Mouse (Mus musculus) stomach, embryonic 14.5 days (tissue): ENCODE results near the gene Arl5a. TPM values are rescaled to one million over a fixed set of nuclear protein-coding genes. Genes with fewer than 3 reads are reported as not detected.

Experiments used
- ATAC-seq: fragments of 200-750 bp; cut with Nextera tagmentation; 2 replicates; pipeline ENCODE4 v1.8.0; 2017; ENCODE audit warnings: low read depth, moderate TSS enrichment; ENCODE audit not compliant: insufficient number of reproducible peaks, insufficient read depth, low FRiP score
- H3K27ac ChIP-seq: fragments of 300-500 bp; sonication (generic); 2 replicates; pipeline ENCODE4 v1.5.1; 2014; ENCODE audit warnings: mild to moderate bottlenecking, low read length, moderate library complexity, mixed read lengths
- H3K27me3 ChIP-seq: fragments of 300-500 bp; sonication (generic); 2 replicates; pipeline ENCODE4 v1.6.1; 2014; ENCODE audit warnings: low read length, control low read depth, mixed read lengths; ENCODE audit not compliant: control insufficient read depth, insufficient read depth
- H3K36me3 ChIP-seq: fragments of 300-500 bp; sonication (generic); 2 replicates; pipeline ENCODE4 v1.6.1; 2014; ENCODE audit warnings: mild to moderate bottlenecking, control low read depth, low read length, moderate library complexity, mixed read lengths; ENCODE audit not compliant: control insufficient read depth, insufficient read depth
- H3K4me1 ChIP-seq: fragments of 300-500 bp; sonication (generic); 2 replicates; pipeline ENCODE4 v1.6.1; 2014; ENCODE audit warnings: low read length, control low read depth, mixed read lengths; ENCODE audit not compliant: control insufficient read depth, insufficient read depth
- H3K4me2 ChIP-seq: fragments of 300-500 bp; sonication (generic); replicated peaks from 2 replicates; pipeline ENCODE4 v1.6.1; 2014; ENCODE audit warnings: low read depth, low read length, control low read depth
- H3K4me3 ChIP-seq: fragments of 300-500 bp; sonication (generic); 2 replicates; pipeline ENCODE4 v1.5.1; 2014; ENCODE audit warnings: low read depth, low read length, control low read depth
- H3K9ac ChIP-seq: fragments of 300-500 bp; sonication (generic); replicated peaks from 2 replicates; pipeline ENCODE4 v1.6.1; 2014; ENCODE audit warnings: low read depth, mild to moderate bottlenecking, control low read depth, low read length, moderate library complexity, mixed read lengths
- H3K9me3 ChIP-seq: fragments of 300-500 bp; sonication (generic); 2 replicates; pipeline ENCODE4 v1.6.1; 2016; ENCODE audit warnings: low read depth, low read length, control low read depth; ENCODE audit not compliant: control insufficient read depth
- WGBS: fragments of 180-500 bp; shearing (Covaris S2); extraction: QIAGEN DNeasy Blood & Tissue Kit; methylation state at CpG from one replicate; pipeline ENCODE4 v1.1.7; 2014; 5-methylcytosine and 5-hydroxymethylcytosine counted together
- polyA plus RNA-seq: library from polyadenylated mRNA; unstranded; fragments of >200 nt; fragmentation: Nextera tagmentation; extraction: Ambion mirVana; gene quantifications from 2 replicates; pipeline ENCODE4 v1.2.1, GENCODE M21; 2014

Gene Arl5a
- polyA plus RNA-seq, 1 experiment from 2014 or later: 53.5 TPM

DNA sequence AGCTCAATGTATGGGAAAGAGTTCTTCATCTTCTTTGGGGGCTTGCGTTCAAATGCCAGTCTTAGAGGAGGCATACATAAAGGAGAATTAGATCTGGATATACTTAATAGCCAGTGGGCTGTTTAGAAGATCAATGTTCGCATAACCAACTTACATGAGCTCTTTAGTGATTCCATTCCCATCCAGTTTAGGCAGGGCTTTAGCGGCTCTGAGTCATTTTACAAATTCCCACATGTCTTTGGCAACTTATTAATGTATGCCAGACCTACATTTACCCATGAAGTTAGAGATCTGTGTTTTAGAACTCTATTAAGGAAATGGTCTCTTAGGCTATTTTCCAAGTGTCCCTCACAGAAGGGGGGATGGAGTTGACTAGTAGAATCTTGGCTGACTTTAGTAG is 1.3 kb upstream of the Arl5a start:
- Histone ChIP-seq H3K36me3 (no peaks in the 10 kb centered on the region), H3K27ac (no peak overlapping the region), H3K4me3 (no peak overlapping the region; the same call in 1 of the 2 replicates), H3K27me3 (no peaks in the 10 kb centered on the region), H3K9me3 (no peaks in the 10 kb centered on the region), H3K4me1 (peaks cover 12% of the 10 kb centered on the region; the same call in 1 of the 2 replicates), H3K4me2 (peak overlapping the region; percentile 65; the same call in 1 of the 2 replicates), H3K9ac (no peak overlapping the region)
- no peak for ATAC-seq
- WGBS: 81% methylated on average over 3 of the region's 3 CpGs

DNA sequence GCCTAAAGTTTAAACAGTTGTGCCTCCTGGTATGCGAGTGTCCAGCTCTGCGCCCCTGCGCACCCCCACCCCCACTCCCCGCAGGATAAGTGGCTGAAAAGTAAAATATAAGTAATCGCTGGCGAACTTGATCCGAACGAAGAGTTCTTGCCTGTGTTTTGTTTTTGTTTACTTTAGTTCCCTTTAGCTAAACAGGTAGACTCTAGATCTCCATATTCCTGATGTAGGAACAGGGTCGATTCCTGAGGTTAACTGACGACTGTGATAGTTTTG is 758 bp upstream of the Arl5a start:
- H3K9me3 ChIP-seq: no peaks in the 10 kb centered on the region
- 11% methylated on average over 10 of the region's 10 CpGs for WGBS
- H3K27ac ChIP-seq: peak overlapping the region; percentile 76
- H3K4me1 ChIP-seq: peaks cover 12% of the 10 kb centered on the region; the same call in 1 of the 2 replicates
- peak overlapping the region; percentile 65 for H3K4me2 ChIP-seq
- H3K36me3 ChIP-seq: no peaks in the 10 kb centered on the region
- no peak for ATAC-seq
- no peaks in the 10 kb centered on the region for H3K27me3 ChIP-seq
- peak overlapping the region; percentile 49 for H3K9ac ChIP-seq
- peak overlapping the region; percentile 81 for H3K4me3 ChIP-seq

DNA sequence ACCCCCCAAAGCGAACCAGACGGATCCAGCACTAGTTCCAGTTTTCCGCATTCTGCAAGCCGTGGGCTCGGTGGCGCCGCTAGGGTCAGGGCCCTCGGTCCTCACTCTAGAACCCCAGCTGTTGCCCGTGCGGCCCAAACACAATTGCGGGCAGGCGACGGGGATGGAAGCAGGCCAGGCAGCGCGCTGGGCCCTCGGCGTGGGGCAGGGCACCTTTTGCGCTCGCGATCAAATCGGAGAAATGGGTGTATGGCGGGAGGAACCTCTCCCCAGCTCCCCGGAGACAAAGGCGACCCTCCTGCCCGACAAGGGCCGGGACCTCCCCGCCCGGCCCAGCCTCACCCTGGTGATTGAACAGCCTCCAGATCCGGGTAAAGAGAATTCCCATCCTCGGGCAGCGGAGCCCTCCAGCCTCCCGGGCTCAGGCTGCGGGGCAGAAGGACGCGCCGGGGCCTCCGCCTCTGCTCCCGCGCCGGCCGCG is 413 bp downstream of the Arl5a start:
- ATAC-seq: peak; percentile 83; the same call in 1 of the 2 replicates
- peaks cover 12% of the 10 kb centered on the region; the same call in 1 of the 2 replicates for H3K4me1 ChIP-seq
- no peaks in the 10 kb centered on the region for H3K27me3 ChIP-seq
- no peaks in the 10 kb centered on the region for H3K9me3 ChIP-seq
- peak overlapping the region; percentile 76 for H3K27ac ChIP-seq
- H3K4me2 ChIP-seq: peak overlapping the region; percentile 51
- under 1% methylated on average over 36 of the region's 42 CpGs for WGBS
- peak overlapping the region; percentile 83 for H3K9ac ChIP-seq
- H3K4me3 ChIP-seq: peak overlapping the region; percentile 81
- H3K36me3 ChIP-seq: no peaks in the 10 kb centered on the region

DNA sequence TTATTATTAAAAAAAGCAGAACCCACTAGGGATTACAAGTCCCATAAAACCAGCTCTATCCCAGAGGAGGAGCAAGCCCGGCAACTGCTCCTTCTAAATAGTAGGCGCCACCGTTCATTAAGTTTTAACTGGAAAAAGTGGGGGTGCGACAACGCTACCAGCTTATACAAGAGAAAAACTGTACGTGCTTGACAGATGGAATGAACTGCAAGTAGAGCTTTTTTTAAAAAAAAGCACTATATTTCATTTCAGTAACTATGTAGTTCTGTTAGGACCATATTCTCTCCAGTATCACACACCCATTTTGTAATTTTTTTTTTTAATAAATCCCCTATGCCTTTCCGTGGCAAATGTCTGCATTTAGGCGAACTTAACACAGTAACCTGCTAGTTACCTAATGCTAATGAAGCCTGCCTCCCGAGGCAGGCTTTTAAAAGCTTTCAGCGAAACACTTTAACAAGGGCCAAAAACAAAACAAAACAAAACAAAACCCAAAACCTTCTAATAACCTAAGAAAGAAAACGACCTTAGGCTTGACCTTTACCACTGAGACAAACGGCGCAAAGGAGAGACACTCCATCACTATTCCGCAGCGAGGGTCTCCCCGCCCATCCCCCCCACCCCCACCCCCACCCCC is 972 bp downstream of the Arl5a start:
- peaks cover 12% of the 10 kb centered on the region; the same call in 1 of the 2 replicates for H3K4me1 ChIP-seq
- H3K36me3 ChIP-seq: no peaks in the 10 kb centered on the region
- WGBS: 2% methylated on average over 16 of the region's 16 CpGs
- H3K27me3 ChIP-seq: no peaks in the 10 kb centered on the region
- peak overlapping the region; percentile 81 for H3K4me3 ChIP-seq
- H3K27ac ChIP-seq: no peak overlapping the region
- no peak for ATAC-seq
- no peaks in the 10 kb centered on the region for H3K9me3 ChIP-seq
- H3K4me2 ChIP-seq: peak overlapping the region; percentile 51
- peak overlapping the region; percentile 19; the same call in 1 of the 2 replicates for H3K9ac ChIP-seq

DNA sequence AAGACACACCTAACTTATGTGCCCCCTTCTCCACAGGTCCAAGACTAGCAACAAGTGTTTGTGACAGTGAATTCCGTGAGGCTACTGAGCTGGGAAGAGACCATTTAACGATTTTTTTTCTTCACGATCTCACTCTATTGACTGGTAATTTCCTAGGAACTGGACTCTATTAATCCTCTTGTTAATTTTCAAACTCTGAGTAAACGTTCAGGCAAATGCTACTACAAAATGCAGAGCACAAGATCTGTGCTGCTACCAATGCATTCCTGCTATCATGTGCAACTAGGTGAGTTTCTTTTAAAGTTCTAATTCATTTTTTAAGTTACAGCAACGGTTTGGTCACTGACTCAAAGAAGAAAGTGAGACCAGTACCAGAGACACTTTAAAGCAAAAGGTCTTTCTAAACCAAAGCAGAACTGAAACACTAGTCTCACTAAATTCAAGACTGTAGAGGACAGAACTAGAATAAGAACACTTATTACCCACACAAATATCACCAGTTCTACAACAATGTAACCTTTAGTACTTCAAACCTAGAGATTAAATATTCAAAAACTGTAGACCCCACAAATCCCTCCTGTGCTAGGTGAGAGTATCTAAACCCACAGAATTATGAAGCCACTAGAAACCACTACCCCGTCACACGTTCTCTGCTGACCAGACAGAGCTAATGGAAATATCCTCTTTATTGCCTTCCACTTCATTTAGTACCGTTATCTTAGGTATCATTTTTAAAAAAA is 1.7 kb downstream of the Arl5a start:
- H3K27ac ChIP-seq: no peak overlapping the region
- no peaks in the 10 kb centered on the region for H3K27me3 ChIP-seq
- no peaks in the 10 kb centered on the region for H3K36me3 ChIP-seq
- H3K9me3 ChIP-seq: no peaks in the 10 kb centered on the region
- peak overlapping the region; percentile 81 for H3K4me3 ChIP-seq
- no peak for ATAC-seq
- peaks cover 12% of the 10 kb centered on the region; the same call in 1 of the 2 replicates for H3K4me1 ChIP-seq
- 37% methylated on average over 8 of the region's 8 CpGs for WGBS
- H3K4me2 ChIP-seq: peak overlapping the region; percentile 51
- H3K9ac ChIP-seq: 0 out of 2 replicates have a peak overlapping the region, but pooled peaks have one; percentile 19

DNA sequence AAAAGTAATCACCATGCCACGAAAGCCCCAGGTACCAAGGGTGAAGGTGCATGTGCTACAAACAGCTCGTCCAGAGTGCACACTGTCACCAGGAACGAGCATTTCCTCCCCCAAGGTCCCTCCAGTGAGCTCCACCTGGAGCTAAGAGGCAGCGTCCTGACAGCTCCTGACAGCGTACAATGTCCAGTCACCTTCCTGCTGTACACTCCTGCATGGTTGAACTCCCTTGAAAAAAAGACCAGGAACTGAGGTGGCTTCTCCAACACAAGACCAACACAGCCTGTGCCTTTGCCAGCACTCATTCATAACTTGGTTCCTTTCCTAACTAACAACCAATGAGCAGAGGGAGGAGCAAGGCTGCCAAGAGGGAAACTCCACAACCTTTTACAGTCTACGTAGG is 3.5 kb downstream of the Arl5a start:
- no peaks in the 10 kb centered on the region; the same call in 1 of the 2 replicates for H3K9me3 ChIP-seq
- 55% methylated on average over 6 of the region's 6 CpGs for WGBS
- H3K27me3 ChIP-seq: no peaks in the 10 kb centered on the region
- H3K36me3 ChIP-seq: peaks cover under 1% of the 10 kb centered on the region
- no peak for ATAC-seq
- no peak overlapping the region for H3K4me3 ChIP-seq
- no peak overlapping the region for H3K9ac ChIP-seq
- no peak overlapping the region for H3K4me2 ChIP-seq
- H3K4me1 ChIP-seq: peaks cover 12% of the 10 kb centered on the region; the same call in 1 of the 2 replicates
- H3K27ac ChIP-seq: no peak overlapping the region

DNA sequence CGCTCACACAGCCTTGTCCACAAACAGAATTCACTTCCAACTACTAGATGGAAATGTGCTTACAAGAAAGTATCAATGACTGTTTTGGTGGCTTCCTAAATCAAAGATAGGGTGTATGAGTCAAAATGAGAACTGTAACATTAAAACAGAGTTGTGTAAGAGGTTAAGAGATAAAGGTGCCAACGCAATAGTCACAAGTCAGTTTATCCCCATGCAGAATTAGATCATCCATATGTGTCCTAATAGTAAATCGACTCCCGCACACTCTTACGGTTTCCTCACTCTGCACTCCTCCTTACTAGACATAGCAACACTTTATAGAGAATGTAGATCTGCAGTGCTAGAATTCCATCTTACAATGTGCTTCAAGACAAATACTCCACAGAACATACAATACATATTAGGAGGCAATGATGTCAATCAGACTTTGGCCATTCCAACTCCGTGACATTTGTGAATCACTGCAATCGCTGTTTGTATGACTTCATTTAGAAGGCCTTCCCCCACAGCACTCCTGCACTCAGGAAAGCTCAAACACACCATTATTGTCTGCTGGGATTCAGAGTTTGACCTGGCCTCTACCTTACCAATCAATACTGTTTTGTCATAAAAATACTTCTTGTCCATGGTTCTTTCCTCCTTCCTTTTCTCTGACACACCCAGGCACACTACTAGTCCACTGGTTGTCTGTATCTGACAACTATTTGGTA is 4.5 kb downstream of the Arl5a start:
- Histone ChIP-seq H3K4me3 (no peak overlapping the region), H3K36me3 (peaks cover 8% of the 10 kb centered on the region), H3K4me1 (peaks cover 12% of the 10 kb centered on the region; the same call in 1 of the 2 replicates), H3K4me2 (no peak overlapping the region), H3K9me3 (peaks cover 9% of the 10 kb centered on the region; the same call in 1 of the 2 replicates), H3K9ac (no peak overlapping the region), H3K27me3 (no peaks in the 10 kb centered on the region), H3K27ac (no peak overlapping the region)
- no peak for ATAC-seq
- WGBS: 85% methylated on average over 7 of the region's 7 CpGs

DNA sequence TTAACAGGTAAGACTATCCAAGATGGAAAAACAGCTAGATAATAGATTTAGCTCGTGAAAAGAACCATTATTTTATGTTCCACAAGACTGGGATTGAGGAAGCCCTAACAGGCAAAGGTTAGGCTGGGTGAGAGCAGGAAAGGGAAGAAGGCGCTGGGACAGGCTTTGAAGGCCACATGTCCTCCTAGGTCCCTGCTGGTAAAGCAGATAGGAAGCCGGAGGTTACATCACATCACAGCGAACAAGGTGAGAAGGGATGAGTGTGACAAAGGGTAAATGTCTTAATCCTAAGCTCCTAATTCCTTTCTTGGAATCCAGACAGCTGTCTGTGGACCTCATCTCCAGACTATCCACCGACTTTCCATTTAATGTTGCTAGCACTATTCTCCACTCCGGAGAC is 5.4 kb downstream of the Arl5a start:
- no peak overlapping the region for H3K4me2 ChIP-seq
- 80% methylated on average over 6 of the region's 6 CpGs for WGBS
- H3K4me1 ChIP-seq: peaks cover 12% of the 10 kb centered on the region; the same call in 1 of the 2 replicates
- H3K27ac ChIP-seq: no peak overlapping the region
- no peak for ATAC-seq
- no peak overlapping the region for H3K9ac ChIP-seq
- peaks cover 9% of the 10 kb centered on the region; the same call in 1 of the 2 replicates for H3K9me3 ChIP-seq
- H3K27me3 ChIP-seq: no peaks in the 10 kb centered on the region
- H3K36me3 ChIP-seq: peaks cover 8% of the 10 kb centered on the region
- no peak overlapping the region for H3K4me3 ChIP-seq
